Mouse (Mus musculus) testis, adult 2 months (tissue): Measurements from ENCODE around the gene Rab5b. TPM values are rescaled to one million over a fixed set of nuclear protein-coding genes. Genes with fewer than 3 reads are reported as not detected.
"Not testable (repeated sequence)": the region's sequence is repeated elsewhere in the genome, so short reads cannot be mapped to it uniquely, and the experiment has no call there.

Experiments
- H3K27ac ChIP-seq: fragments of 200-500 bp; 2 replicates; pipeline ENCODE4 v1.5.1; 2012; ENCODE audit warnings: low read depth, low read length; ENCODE audit not compliant: control insufficient read depth, insufficient read depth
- H3K27me3 ChIP-seq: fragments of 200-500 bp; 2 replicates; pipeline ENCODE4 v1.6.1; 2012; ENCODE audit warnings: mild to moderate bottlenecking, low read length, moderate library complexity; ENCODE audit not compliant: control insufficient read depth, insufficient read depth
- H3K36me3 ChIP-seq: fragments of 200-500 bp; 2 replicates; pipeline ENCODE4 v1.6.1; 2012; ENCODE audit warnings: mild to moderate bottlenecking, low read length; ENCODE audit not compliant: control insufficient read depth, insufficient read depth
- H3K4me1 ChIP-seq: fragments of 200-500 bp; 2 replicates; pipeline ENCODE4 v1.6.1; 2012; ENCODE audit warnings: low read length; ENCODE audit not compliant: control insufficient read depth, insufficient read depth
- H3K4me3 ChIP-seq: fragments of 200-500 bp; 2 replicates; pipeline ENCODE4 v1.5.1; 2012; ENCODE audit warnings: low read depth, mild to moderate bottlenecking, low read length, moderate library complexity, mixed read lengths; ENCODE audit not compliant: control insufficient read depth
- CTCF ChIP-seq: fragments of 200-500 bp; IDR thresholded peaks from 2 replicates; pipeline ENCODE4 v1.5.1; 2012; ENCODE audit warnings: low read depth, mild to moderate bottlenecking, inconsistent platforms, low read length, moderate library complexity; ENCODE audit not compliant: control insufficient read depth, insufficient read depth, insufficient replicate concordance
- POLR2A ChIP-seq: fragments of 200-500 bp; IDR thresholded peaks from 2 replicates; pipeline ENCODE4 v1.6.1; 2012; ENCODE audit warnings: low read depth, mild to moderate bottlenecking, inconsistent platforms, low read length, moderate library complexity; ENCODE audit not compliant: control insufficient read depth
- polyA plus RNA-seq: library from polyadenylated mRNA; depleted of rRNA; stranded (reverse); fragments of >200 nt; gene quantifications from 2 replicates; pipeline ENCODE4 v1.2.3, GENCODE M21; 2012

The Rab5b gene
- polyA plus RNA-seq, 1 experiment = 31.1 TPM

DNA sequence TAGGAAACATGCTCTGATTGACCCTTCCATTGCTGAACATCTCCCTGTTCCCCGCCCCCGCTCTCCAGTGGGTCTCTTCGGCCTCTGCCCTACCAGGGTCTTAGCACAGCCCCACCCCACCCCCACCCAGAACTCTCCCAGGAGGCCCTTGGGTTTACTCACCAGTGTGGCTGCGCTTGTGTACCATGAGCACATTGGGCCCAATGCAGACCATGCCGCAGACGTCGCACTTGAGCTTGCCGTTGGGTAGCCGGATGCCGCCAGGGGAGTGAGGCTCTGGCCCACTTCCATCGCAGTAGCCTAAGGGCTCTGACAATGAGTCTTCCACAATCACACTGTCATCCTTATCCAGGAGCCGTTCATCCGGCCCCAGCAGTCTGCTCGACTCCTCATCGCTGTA lies 55.2 kb downstream of the Rab5b start:
- Histone ChIP-seq H3K27ac (no peak overlapping the region), H3K27me3 (no peaks in the 10 kb centered on the region), H3K36me3 (no peaks in the 10 kb centered on the region), H3K4me1 (peaks cover 19% of the 10 kb centered on the region), H3K4me3 (no peak overlapping the region)
- TF ChIP-seq POLR2A (no peak), CTCF (no peak)

DNA sequence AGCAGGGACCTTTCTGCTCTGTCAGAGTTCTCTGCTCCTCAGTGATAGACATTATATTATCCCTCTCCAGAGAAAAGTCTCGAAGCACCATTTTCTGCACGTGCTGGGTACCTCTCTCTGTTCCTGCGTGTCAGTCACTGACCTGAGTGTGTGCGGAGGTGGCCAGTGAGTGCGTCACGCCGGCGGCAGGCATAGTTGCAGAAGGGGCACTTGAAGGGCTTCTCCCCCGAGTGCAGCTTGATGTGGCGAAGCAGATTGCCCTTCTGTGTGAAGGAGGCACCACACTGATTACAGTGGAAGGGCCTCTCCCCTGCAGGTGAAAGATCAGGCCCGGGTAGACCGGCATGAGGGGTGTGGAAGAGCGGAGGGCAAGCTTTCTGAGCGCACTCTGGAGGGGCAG lies 56.1 kb downstream of the Rab5b start:
- no peaks in the 10 kb centered on the region for H3K27me3 ChIP-seq
- TF ChIP-seq POLR2A = no peak
- no peaks in the 10 kb centered on the region for H3K36me3 ChIP-seq
- no peak overlapping the region for H3K27ac ChIP-seq
- no peak overlapping the region for H3K4me3 ChIP-seq
- peaks cover 15% of the 10 kb centered on the region for H3K4me1 ChIP-seq

DNA sequence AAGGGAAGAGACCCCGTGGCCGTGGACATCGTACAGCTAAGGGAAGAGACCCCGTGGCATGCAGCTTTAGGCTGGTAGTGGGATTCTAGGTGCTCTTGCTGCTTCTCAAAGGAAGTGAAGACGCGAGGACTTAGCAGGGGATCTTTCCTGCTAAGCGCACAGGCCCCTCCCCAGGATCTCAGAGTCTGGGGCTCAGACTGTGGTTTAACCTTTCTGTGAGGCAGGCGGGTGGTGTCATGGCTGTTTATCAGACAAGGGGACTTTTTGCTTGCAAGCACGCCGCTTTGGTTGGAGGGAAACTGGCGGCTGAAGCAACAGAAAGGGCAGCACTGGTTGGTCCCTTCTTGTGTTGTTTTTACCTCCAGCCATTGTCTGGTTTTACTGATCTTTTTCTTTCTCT lies 59.1 kb downstream of the Rab5b start:
- H3K4me3 ChIP-seq = no peak overlapping the region; the same call in 1 of the 2 replicates
- no peaks in the 10 kb centered on the region for H3K36me3 ChIP-seq

DNA sequence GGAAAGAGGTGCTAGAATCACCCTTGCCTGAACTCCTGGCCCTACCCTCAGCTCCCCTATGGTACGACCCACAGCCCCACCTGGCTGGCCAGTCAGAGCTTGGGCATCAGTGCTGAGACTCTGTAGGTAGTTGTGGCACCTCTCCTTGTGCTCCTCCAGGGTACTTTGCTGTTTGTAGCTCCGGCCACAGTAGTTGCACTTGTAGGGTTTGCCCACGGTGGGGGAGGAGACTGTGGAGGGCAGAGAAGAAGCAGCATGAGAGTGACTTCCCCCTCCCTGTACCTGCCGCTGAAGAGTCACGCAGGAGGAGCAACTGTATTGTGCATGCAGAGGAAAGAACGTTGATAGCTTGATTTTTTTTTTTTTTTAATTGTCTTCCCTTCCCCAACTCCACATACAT lies 59.5 kb downstream of the Rab5b start:
- Histone ChIP-seq H3K4me1 (peaks cover 7% of the 10 kb centered on the region), H3K36me3 (no peaks in the 10 kb centered on the region), H3K27me3 (no peaks in the 10 kb centered on the region), H3K4me3 (no peak overlapping the region), H3K27ac (no peak overlapping the region)
- TF ChIP-seq CTCF (no peak), POLR2A (no peak)

More for the DNA sequence above, 59.1 kb downstream of the Rab5b start:
- H3K4me1 ChIP-seq = peaks cover 7% of the 10 kb centered on the region
- H3K27me3 ChIP-seq = no peaks in the 10 kb centered on the region
- TF ChIP-seq POLR2A (no peak), CTCF (no peak)
- H3K27ac ChIP-seq = no peak overlapping the region

DNA sequence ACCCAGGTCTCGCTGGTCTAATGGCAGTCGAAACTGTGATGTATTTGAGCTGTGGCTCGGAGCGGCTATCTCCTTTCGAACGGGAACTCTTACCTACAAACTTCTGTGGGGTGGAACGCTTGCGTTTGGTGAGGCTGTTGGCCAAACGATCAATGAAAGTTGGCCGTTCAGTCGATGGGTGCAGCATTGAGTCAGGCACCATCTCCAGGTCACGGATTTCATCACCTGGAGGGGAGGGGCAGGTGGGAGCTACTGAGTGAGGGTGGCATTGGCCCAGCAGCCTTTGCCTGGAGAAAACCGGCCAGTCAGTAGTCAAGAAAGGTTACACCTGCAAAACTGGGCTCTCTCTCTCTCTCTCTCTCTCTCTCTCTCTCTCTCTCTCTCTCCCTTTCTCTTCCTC lies 60.4 kb downstream of the Rab5b start:
- no peaks in the 10 kb centered on the region for H3K36me3 ChIP-seq

DNA sequence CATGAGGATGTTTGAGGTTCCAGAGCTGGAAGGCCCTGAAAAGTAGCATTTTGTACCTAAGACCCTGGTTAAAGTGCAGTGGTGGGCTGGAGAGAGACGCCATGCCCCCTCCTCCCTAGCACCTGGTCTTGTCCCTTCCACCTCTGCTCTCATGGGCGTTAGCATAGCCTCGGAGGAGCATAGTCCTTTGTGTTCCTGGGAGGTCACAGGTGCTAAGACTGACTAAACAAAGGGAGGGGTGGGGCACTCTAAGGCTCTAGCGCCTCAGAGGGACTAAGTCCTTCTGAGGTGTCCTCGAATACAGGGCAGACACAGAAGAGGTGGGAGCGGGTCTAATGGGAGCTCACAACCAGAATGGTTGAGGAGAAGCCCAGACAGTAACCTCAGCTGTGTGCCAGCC lies 64.5 kb downstream of the Rab5b start:
- Histone ChIP-seq H3K27ac (no peak overlapping the region), H3K36me3 (no peaks in the 10 kb centered on the region), H3K4me1 (peaks cover 2% of the 10 kb centered on the region), H3K4me3 (no peak overlapping the region), H3K27me3 (no peaks in the 10 kb centered on the region)
- TF ChIP-seq POLR2A (no peak), CTCF (no peak)

More for the DNA sequence above, 60.4 kb downstream of the Rab5b start:
- Histone ChIP-seq H3K27me3 (no peaks in the 10 kb centered on the region), H3K27ac (no peak overlapping the region), H3K4me3 (no peak overlapping the region), H3K4me1 (peaks cover 4% of the 10 kb centered on the region)
- TF ChIP-seq CTCF (no peak), POLR2A (no peak)

DNA sequence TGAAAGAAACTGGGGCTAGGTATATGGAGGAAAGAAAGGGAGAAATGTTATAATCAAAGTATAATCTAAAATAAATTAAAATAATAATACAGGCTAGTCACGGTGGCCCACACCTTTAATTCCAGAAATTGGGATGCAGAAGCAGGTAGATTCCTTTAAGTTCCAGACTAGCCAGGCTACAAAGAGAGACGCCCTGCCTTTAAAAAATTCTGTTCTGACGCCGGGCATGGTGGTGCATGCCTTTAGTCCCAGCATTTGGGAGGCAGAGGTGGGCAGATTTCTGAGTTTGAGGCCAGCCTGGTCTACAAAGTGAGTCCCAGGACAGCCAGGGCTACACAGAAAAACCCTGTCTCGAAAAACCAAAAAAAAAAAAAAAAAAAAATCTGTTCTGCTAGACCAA lies 65.8 kb downstream of the Rab5b start:
- H3K27ac ChIP-seq, H3K27me3 ChIP-seq, H3K4me3 ChIP-seq, H3K36me3 ChIP-seq, H3K4me1 ChIP-seq: not testable (repeated sequence)

DNA sequence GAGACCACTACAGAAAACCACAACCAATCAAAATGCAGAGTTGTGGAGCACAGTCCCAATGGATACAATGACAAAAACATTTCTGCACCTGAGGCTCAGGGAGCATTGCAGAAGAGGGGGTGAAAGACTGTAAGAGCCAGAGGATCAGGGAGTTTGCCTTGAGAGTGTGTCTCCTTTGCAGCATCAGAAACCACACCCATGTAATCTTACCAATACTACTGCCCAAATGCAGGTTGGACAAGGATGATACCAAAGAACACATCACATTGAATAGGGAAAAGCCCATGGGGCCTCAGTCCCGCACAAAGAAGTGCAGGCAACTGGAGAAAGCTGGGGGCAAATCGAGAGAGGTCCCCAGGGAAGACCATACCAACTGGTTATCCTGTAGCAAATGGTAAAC lies 66.3 kb downstream of the Rab5b start:
- Histone ChIP-seq H3K36me3 (no peaks in the 10 kb centered on the region), H3K27ac (no peak overlapping the region), H3K27me3 (no peaks in the 10 kb centered on the region), H3K4me1 (no peaks in the 10 kb centered on the region; the same call in none of the 2 replicates), H3K4me3 (no peak overlapping the region)
- TF ChIP-seq CTCF = no peak
- TF ChIP-seq POLR2A = no peak
